Mouse (Mus musculus) lung, adult 2 months (tissue): ENCODE data around the gene Pdcd11.

Experiments
- CTCF ChIP-seq: fragments of 200-500 bp; IDR thresholded peaks from 2 replicates; pipeline ENCODE4 v1.5.1; 2011; ENCODE audit warnings: mild to moderate bottlenecking, low read length, control low read depth; ENCODE audit not compliant: insufficient read depth
- POLR2A ChIP-seq: fragments of 200-500 bp; IDR thresholded peaks from 2 replicates; pipeline ENCODE4 v1.6.1; 2011; ENCODE audit warnings: low read depth, mild to moderate bottlenecking, control low read depth, low read length, borderline replicate concordance; ENCODE audit errors: extremely low read depth

GRCm38 (mm10) chr19:47043608-47044007 is 47.0 kb upstream of the Pdcd11 start:
- TF ChIP-seq CTCF (no peak), POLR2A (no peak)
